Mouse (Mus musculus): Measurements from ENCODE around the gene Mrpl55. TPM values are rescaled to one million over a fixed set of nuclear protein-coding genes. Genes with fewer than 3 reads are reported as not detected.

Mrpl55 gene
- total and polyA plus RNA-seq, 3 experiments = 68.5 to 75.5 TPM; not detected in 1

DNA sequence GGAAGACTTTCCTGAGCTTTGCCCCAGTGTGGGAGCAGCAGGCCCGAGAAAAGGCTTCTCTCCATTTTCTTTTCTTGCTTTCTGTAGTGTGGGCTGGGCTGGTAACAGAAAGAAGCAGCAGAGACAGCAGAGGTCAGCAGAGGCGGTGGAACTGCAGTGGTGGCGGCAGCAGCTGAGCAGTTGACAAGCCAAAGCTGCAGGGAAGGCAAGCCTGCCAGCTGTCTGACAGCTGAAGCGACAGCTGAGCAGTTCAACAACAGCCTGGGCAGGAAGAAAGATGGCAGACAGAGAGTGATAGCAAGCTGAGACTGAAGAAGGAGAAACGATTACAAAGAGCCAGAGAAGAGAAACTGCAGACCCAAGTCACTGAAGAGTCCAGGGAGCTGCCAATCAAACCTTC lies 40.9 kb upstream of the Mrpl55 start (continued):
- TF ChIP-seq USF2 (IDR thresholded peaks at IDR 0.05; ENCODE audit: borderline replicate concordance in 1 of 2, insufficient read depth in 1 of 2, low read depth in 1 of 2, low read length in 2 of 2) (no peak), USF1 (IDR thresholded peaks at IDR 0.05; ENCODE audit: low read depth, low read length) (no peak)

- H3K79me2 ChIP-seq (ENCODE audit: control insufficient read depth, insufficient read depth, low read length, poor library complexity) = peaks cover 10% of the 10 kb centered on the region
- peak overlapping the region; percentile 67 to 68 for H3K4me3 ChIP-seq (ENCODE audit: control insufficient read depth in 1 of 2, insufficient read depth in 1 of 2, low read depth in 2 of 2, low read length in 2 of 2)
- H3K36me3 ChIP-seq (ENCODE audit: control insufficient read depth in 1 of 2, insufficient read depth in 2 of 2, low read length in 2 of 2) = peaks cover 0 to 31% of the 10 kb centered on the region in 2 experiments; a peak in 2 of 4 replicates
- TF ChIP-seq MXI1 (IDR thresholded peaks at IDR 0.05; ENCODE audit: low read depth, low read length) = no peak
- TF ChIP-seq ZC3H11A (IDR thresholded peaks at IDR 0.05; ENCODE audit: low read depth, low read length) = no peak
- no peak for TF ChIP-seq MYB (IDR thresholded peaks at IDR 0.05; ENCODE audit: low read depth, low read length)
- TF ChIP-seq GABPA (IDR thresholded peaks at IDR 0.05; ENCODE audit: low read depth, low read length) = no peak
- no peak for TF ChIP-seq SIN3A (IDR thresholded peaks at IDR 0.05; ENCODE audit: low read length)
- peak; percentile 41 for TF ChIP-seq TAL1 (IDR thresholded peaks at IDR 0.05; ENCODE audit: low read length)
- no peak for TF ChIP-seq KAT2A (conservative IDR thresholded peaks at IDR 0.05; ENCODE audit: low read depth, low read length)
- no peak for TF ChIP-seq MAZ (IDR thresholded peaks at IDR 0.05; ENCODE audit: low read depth, low read length)
- no peak for TF ChIP-seq E2F4 (IDR thresholded peaks at IDR 0.05; ENCODE audit: borderline replicate concordance, low read depth, low read length)
- peak; percentile 46; the same call in 1 of the 2 replicates for TF ChIP-seq ETS1 (IDR thresholded peaks at IDR 0.05; ENCODE audit: low read depth, low read length)
- TF ChIP-seq GATA1 (IDR thresholded peaks at IDR 0.05; ENCODE audit: low read depth, low read length) = 0 out of 2 replicates have a peak, but pooled peaks have one; percentile 14
- TF ChIP-seq POLR2AphosphoS2 (IDR thresholded peaks at IDR 0.05; ENCODE audit: low read length) = no peak
- no peak for TF ChIP-seq TBP (IDR thresholded peaks at IDR 0.05; ENCODE audit: low read depth, low read length)
- TF ChIP-seq TCF12 (IDR thresholded peaks at IDR 0.05; ENCODE audit: low read depth, low read length) = no peak
- no peak for TF ChIP-seq MAX (IDR thresholded peaks at IDR 0.05; ENCODE audit: low read length)
- H3K27ac ChIP-seq (ENCODE audit: control insufficient read depth, low read depth, low read length) = peak overlapping the region; percentile 50
- no peak for DNase-seq (ENCODE audit: low read depth, low spot score)
- peaks cover 22 to 37% of the 10 kb centered on the region in 2 experiments for H3K4me1 ChIP-seq (ENCODE audit: control insufficient read depth in 1 of 2, insufficient read depth in 2 of 2, low read length in 2 of 2)
- H3K9me3 ChIP-seq (replicated peaks; ENCODE audit: insufficient read depth, low read length) = no peaks in the 10 kb centered on the region
- H3K27me3 ChIP-seq (ENCODE audit: control insufficient read depth in 1 of 2, insufficient read depth in 2 of 2, low read length in 2 of 2) = no peaks in the 10 kb centered on the region
- H3K9ac ChIP-seq (ENCODE audit: control insufficient read depth, low read depth, low read length, poor library complexity, severe bottlenecking) = peak overlapping the region; percentile 68
Observed at GRCm38 (mm10) chr11:59162443-59163254, 39.6 kb upstream of the Mrpl55 start.
